8 mouse cellular contexts compared by ENCODE assay signal in the genomic region with DNA sequence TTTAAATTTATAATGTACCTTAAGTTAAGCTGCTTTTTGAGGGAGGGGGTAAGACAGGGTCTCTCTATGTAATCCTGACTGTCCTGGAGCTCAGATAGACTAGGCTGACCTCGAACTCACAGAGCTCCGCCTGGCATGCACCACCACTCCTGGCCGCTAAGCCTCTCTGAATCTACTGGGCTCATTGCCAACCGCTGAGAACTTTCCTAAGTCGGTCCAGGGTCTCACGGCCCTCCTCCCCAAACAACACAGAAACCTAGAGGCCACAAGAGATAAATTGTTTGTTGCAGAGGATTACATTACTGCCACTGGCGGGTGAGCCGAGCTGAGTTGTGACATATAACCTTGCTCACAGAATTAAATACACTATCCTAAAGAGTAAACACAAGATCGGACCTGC. TPM values are rescaled to one million over a fixed set of nuclear protein-coding genes. Genes with fewer than 3 reads are reported as not detected.
DNase-seq lines count a peak whose midpoint lies in the region; ATAC-seq and TF ChIP-seq lines count a peak whose summit lies in the region.

No protein-coding gene starts in this region.

- TF ChIP-seq EP300 in liver, postnatal 0 days (IDR thresholded peaks at IDR 0.05; ENCODE audit: low read depth): no peak

- ATAC-seq in intestine, embryonic 16.5 days: 0 out of 2 replicates have a peak, but pooled peaks have one; percentile 40
- ATAC-seq in liver, postnatal 0 days: no peak
- ATAC-seq in neural tube, embryonic 14.5 days (ENCODE audit: low read depth): no peak
- ATAC-seq in activated CD4-positive, CD25-positive, alpha-beta regulatory T cell, adult 4 months: no peak

- H3K9ac ChIP-seq in intestine, embryonic 16.5 days (ENCODE audit: low read depth, low read length): no peak overlapping the region; the same call in 1 of the 2 replicates
- H3K9ac ChIP-seq in liver, postnatal 0 days (replicated peaks): no peak overlapping the region
- H3K9ac ChIP-seq in neural tube, embryonic 14.5 days (replicated peaks; ENCODE audit: low read depth, low read length): no peak overlapping the region

- peak overlapping the region; percentile 70; the same call in 1 of the 2 replicates for H3K4me3 ChIP-seq in intestine, embryonic 16.5 days (ENCODE audit: low read length)
- H3K4me3 ChIP-seq in liver, postnatal 0 days (ENCODE audit: low read depth, low read length): no peak overlapping the region
- H3K4me3 ChIP-seq in neural tube, embryonic 14.5 days (ENCODE audit: low read depth, low read length): peak overlapping the region; percentile 67

- no peaks in the 10 kb centered on the region; the same call in 1 of the 2 replicates for H3K4me1 ChIP-seq in intestine, embryonic 16.5 days (ENCODE audit: control insufficient read depth, insufficient read depth, low read length)
- H3K4me1 ChIP-seq in liver, postnatal 0 days (ENCODE audit: insufficient read depth): 0 out of 2 replicates have a peak, but pooled peaks cover 3% of the 10 kb centered on the region
- no peaks in the 10 kb centered on the region for H3K4me1 ChIP-seq in neural tube, embryonic 14.5 days (ENCODE audit: control insufficient read depth, insufficient read depth, low read length)

- H3K27me3 ChIP-seq in intestine, embryonic 16.5 days (replicated peaks; ENCODE audit: control insufficient read depth, insufficient read depth, low read length): no peaks in the 10 kb centered on the region
- H3K27me3 ChIP-seq in liver, postnatal 0 days (ENCODE audit: insufficient read depth, low read length): peaks cover 11% of the 10 kb centered on the region
- H3K27me3 ChIP-seq in neural tube, embryonic 14.5 days (ENCODE audit: control insufficient read depth, insufficient read depth, low read length): no peaks in the 10 kb centered on the region

- TF ChIP-seq CTCF in liver, postnatal 0 days (IDR thresholded peaks at IDR 0.05; ENCODE audit: low read depth): no peak

- DNase-seq in heart, adult 9 months (ENCODE audit: low spot score in 2 of 2): peak; percentile 8 to 20
- DNase-seq in heart, postnatal 25 days (ENCODE audit: low spot score): no peak
- DNase-seq in cerebellum, adult 18-20 months: peak; percentile 44 to 59
- DNase-seq in forelimb bud, embryonic 11.5 days (ENCODE audit: low read depth, low spot score): peak; percentile 54
- no peak for DNase-seq in liver, postnatal 0 days

- H3K36me3 ChIP-seq in intestine, embryonic 16.5 days (ENCODE audit: control insufficient read depth, insufficient read depth, low read length): no peaks in the 10 kb centered on the region
- no peaks in the 10 kb centered on the region for H3K36me3 ChIP-seq in liver, postnatal 0 days (replicated peaks; ENCODE audit: insufficient read depth, low read length)
- H3K36me3 ChIP-seq in neural tube, embryonic 14.5 days (ENCODE audit: control insufficient read depth, insufficient read depth, low read length): peaks cover 5% of the 10 kb centered on the region; the same call in 1 of the 2 replicates

- intact Hi-C loops in heart, postnatal 25 days (cut with DNase I): loop anchor here (5.0 kb wide), 2 partner anchors 59 to 74 kb away; no protein-coding TSS in a partner anchor

- H3K4me2 ChIP-seq in intestine, embryonic 16.5 days (ENCODE audit: low read depth, low read length): peak overlapping the region; percentile 98
- 0 out of 2 replicates have a peak overlapping the region, but pooled peaks have one; percentile 90 for H3K4me2 ChIP-seq in liver, postnatal 0 days (ENCODE audit: low read depth, low read length)
- H3K4me2 ChIP-seq in neural tube, embryonic 14.5 days (ENCODE audit: low read depth, low read length): peak overlapping the region; percentile 73

- WGBS in intestine, embryonic 16.5 days: 17% methylated on average over 9 of the region's 9 CpGs
- WGBS in liver, postnatal 0 days (ENCODE audit: insufficient replicate concordance): 34% methylated on average over 9 of the region's 9 CpGs
- 17% methylated on average over 9 of the region's 9 CpGs for WGBS in neural tube, embryonic 14.5 days

- H3K27ac ChIP-seq in intestine, embryonic 16.5 days (ENCODE audit: low read length): no peak overlapping the region
- no peak overlapping the region for H3K27ac ChIP-seq in liver, postnatal 0 days (ENCODE audit: low read depth)
- no peak overlapping the region for H3K27ac ChIP-seq in neural tube, embryonic 14.5 days (ENCODE audit: low read depth, low read length)

- H3K9me3 ChIP-seq in intestine, embryonic 16.5 days (ENCODE audit: control insufficient read depth, low read length): no peaks in the 10 kb centered on the region
- no peaks in the 10 kb centered on the region for H3K9me3 ChIP-seq in liver, postnatal 0 days (ENCODE audit: low read length)
- H3K9me3 ChIP-seq in neural tube, embryonic 14.5 days (ENCODE audit: control insufficient read depth, low read length): no peaks in the 10 kb centered on the region

RNA-seq across cellular contexts. Expression of gene Pm20d2, which starts 1.4 kb away (rescaled TPM):
- total RNA-seq in heart, postnatal 25 days (2021): 10 to 100 TPM; 47.7 to 48.8 TPM
- polyA plus RNA-seq in intestine, embryonic 16.5 days (2015; fragmentation: Nextera tagmentation; extraction: Ambion mirVana): 0.82 and 0.88 TPM in 2 replicates
- 0.14 and 0.21 TPM in 2 replicates for polyA plus RNA-seq in liver, postnatal 0 days (2015; fragmentation: Nextera tagmentation; extraction: Ambion mirVana)
- 2.2 and 2.5 TPM in 2 replicates for polyA plus RNA-seq in neural tube, embryonic 14.5 days (2014; fragmentation: Nextera tagmentation; extraction: Ambion mirVana)
- not detected for polyA plus RNA-seq in activated CD4-positive, CD25-positive, alpha-beta regulatory T cell, adult 4 months (2017; shearing (Covaris generic))

RNA-seq across cellular contexts. Expression of gene Srsf12, which starts 20.6 kb away (rescaled TPM):
- total RNA-seq in heart, postnatal 25 days (2021): not detected
- polyA plus RNA-seq in intestine, embryonic 16.5 days (2015; fragmentation: Nextera tagmentation; extraction: Ambion mirVana): 4.7 and 5.2 TPM in 2 replicates
- 0.04 and 0.08 TPM in 2 replicates for polyA plus RNA-seq in liver, postnatal 0 days (2015; fragmentation: Nextera tagmentation; extraction: Ambion mirVana)
- polyA plus RNA-seq in neural tube, embryonic 14.5 days (2014; fragmentation: Nextera tagmentation; extraction: Ambion mirVana): 73.3 and 85.8 TPM in 2 replicates
- 1 to 10 TPM; 2.1 to 3.9 TPM for polyA plus RNA-seq in activated CD4-positive, CD25-positive, alpha-beta regulatory T cell, adult 4 months (2017; shearing (Covaris generic))

RNA-seq across cellular contexts. Expression of gene Gabrr1, which starts 55.8 kb away (rescaled TPM):
- under 1 TPM; 0.39 to 0.59 TPM for total RNA-seq in heart, postnatal 25 days (2021)
- not detected in 2 replicates for polyA plus RNA-seq in intestine, embryonic 16.5 days (2015; fragmentation: Nextera tagmentation; extraction: Ambion mirVana)
- polyA plus RNA-seq in liver, postnatal 0 days (2015; fragmentation: Nextera tagmentation; extraction: Ambion mirVana): not detected in 2 replicates
- polyA plus RNA-seq in neural tube, embryonic 14.5 days (2014; fragmentation: Nextera tagmentation; extraction: Ambion mirVana): 0.17 TPM in 1 of 2 replicates, not detected in the other
- polyA plus RNA-seq in activated CD4-positive, CD25-positive, alpha-beta regulatory T cell, adult 4 months (2017; shearing (Covaris generic)): not detected

Comparison
In these comparisons a context has a peak if more than half of its experiments do, and no peak if none do; other contexts are left out.
1. DNase-seq: peak in heart, adult 9 months (2 of 2), cerebellum, adult 18-20 months (2 of 2) and forelimb bud, embryonic 11.5 days (single experiment); none in heart, postnatal 25 days (single experiment) and liver, postnatal 0 days (single experiment).
2. RNA of gene Srsf12, which starts 20.6 kb away (polyA plus RNA-seq): 73.3 to 85.8 TPM in neural tube, embryonic 14.5 days; 4.7 to 5.2 TPM in intestine, embryonic 16.5 days, 2.1 to 3.9 TPM in activated CD4-positive, CD25-positive, alpha-beta regulatory T cell, adult 4 months and 0.04 to 0.08 TPM in liver, postnatal 0 days; every median in the first group is over 10 times any median in the second.
3. Peak in every context shown above with its lines, with median percentiles within 50 percentile points of each other: H3K4me2 ChIP-seq.